ENCODE assay signal across 13 mouse cellular contexts in the genomic region with DNA sequence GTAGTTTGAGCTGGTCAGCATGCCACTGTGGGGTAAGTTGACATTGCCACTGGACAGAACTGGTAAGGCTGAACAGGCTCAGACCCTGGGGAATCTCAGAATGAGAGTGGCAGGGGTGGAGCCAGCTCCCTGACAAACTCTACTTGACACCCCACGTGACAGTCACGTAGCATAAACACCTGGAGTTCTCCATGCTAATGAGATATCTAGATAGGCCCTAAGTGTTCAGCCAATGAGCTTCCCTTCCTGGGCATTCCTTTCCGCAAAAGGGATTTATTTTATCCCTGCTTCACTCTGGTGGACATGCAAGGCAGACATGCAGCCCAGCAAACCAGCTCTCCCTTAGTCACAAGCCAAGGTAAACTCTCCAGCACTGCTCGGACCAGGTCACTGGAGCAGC. TPM values are rescaled to one million over a fixed set of nuclear protein-coding genes. Genes with fewer than 3 reads are reported as not detected.
"Had no signal": no experiment of that assay in that cellular context is flagged by ENCODE, and none has a peak within 500 bp of the region (broad histone marks: within the 10 kb centered on the region; RNA-seq: fewer than 3 reads in every experiment).

No protein-coding gene starts in this region.

- H3K27me3 ChIP-seq: liver, embryonic 13.5 days; midbrain, embryonic 15.5 days; neural tube, embryonic 12.5 days had no signal

- H3K9ac ChIP-seq: liver, embryonic 13.5 days; liver, postnatal 0 days; midbrain, embryonic 15.5 days; neural tube, embryonic 12.5 days had no signal

- H3K9me3 ChIP-seq: limb, embryonic 10.5 days; liver, embryonic 13.5 days; megakaryocyte, embryonic 14.5 days; midbrain, embryonic 15.5 days; neural tube, embryonic 12.5 days had no signal

- DNase-seq: kidney, postnatal 14 days; liver, embryonic 13.5 days; liver, postnatal 0 days; thymus, postnatal 4 days had no signal

- H3K4me1 ChIP-seq: liver, embryonic 13.5 days; midbrain, embryonic 15.5 days; neural tube, embryonic 12.5 days had no signal

- ATAC-seq: intestine, embryonic 16.5 days; liver, postnatal 0 days; midbrain, embryonic 15.5 days had no signal

- H3K4me2 ChIP-seq: liver, embryonic 13.5 days; midbrain, embryonic 11.5 days; midbrain, embryonic 15.5 days; neural tube, embryonic 12.5 days had no signal

- H3K4me3 ChIP-seq: left cerebral cortex, adult 2 months; limb, embryonic 10.5 days; liver, embryonic 13.5 days; midbrain, embryonic 15.5 days; neural tube, embryonic 12.5 days had no signal

- H3K27ac ChIP-seq: left cerebral cortex, adult 2 months; limb, embryonic 10.5 days; liver, embryonic 13.5 days; midbrain, embryonic 15.5 days; neural tube, embryonic 12.5 days; stomach, postnatal 0 days had no signal

- H3K36me3 ChIP-seq: limb, embryonic 10.5 days; liver, embryonic 13.5 days; midbrain, embryonic 15.5 days; neural tube, embryonic 12.5 days had no signal

RNA-seq across cellular contexts. Expression of gene Plb1, which starts 16.0 kb away (rescaled TPM):
- total RNA-seq: monocyte, adult 5-6 weeks had no signal
- polyA plus RNA-seq: limb, embryonic 10.5 days; liver, embryonic 13.5 days; neural tube, embryonic 12.5 days had no signal
